Mouse (Mus musculus): ENCODE results near the gene Neil1. TPM values are rescaled to one million over a fixed set of nuclear protein-coding genes. Genes with fewer than 3 reads are reported as not detected.
A peak's percentile ranks its signal among the peaks of the same experiment; 100 is the strongest.

Gene Neil1
- polyA plus RNA-seq, 1 experiment from 2014 or later, result 8.2 TPM

DNA sequence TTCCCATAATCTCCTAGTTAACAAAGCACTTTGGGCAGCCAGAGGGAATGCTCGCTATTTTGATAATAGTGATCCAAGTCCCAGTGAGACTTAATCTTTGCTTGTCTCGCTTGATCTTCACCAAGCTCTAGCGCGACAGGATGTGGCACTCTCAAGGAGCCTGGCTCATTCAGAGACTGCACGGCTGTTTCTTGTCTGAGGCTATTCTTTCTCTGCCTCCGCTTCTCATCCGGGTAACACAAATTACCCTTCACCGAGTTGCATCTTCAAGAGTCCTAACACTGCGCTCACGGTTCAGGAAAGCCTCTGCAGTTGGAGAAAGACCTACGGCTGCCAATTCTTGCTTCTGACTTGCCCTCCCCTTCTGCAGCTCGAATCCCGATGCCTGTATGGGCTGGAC, 9.4 kb upstream of the Neil1 start:
- no peak for ATAC-seq
- Histone ChIP-seq H3K4me1 (ENCODE audit: control insufficient read depth, insufficient read depth, low read depth, low read length) (peaks cover 22% of the 10 kb centered on the region), H3K4me2 (ENCODE audit: low read length) (peak overlapping the region; percentile 87), H3K9ac (ENCODE audit: low read depth, low read length) (peak overlapping the region; percentile 81), H3K36me3 (ENCODE audit: control insufficient read depth, insufficient read depth, low read length) (peaks cover 11% of the 10 kb centered on the region), H3K27me3 (replicated peaks; ENCODE audit: control insufficient read depth, insufficient read depth, low read length) (no peaks in the 10 kb centered on the region), H3K27ac (ENCODE audit: low read depth, low read length) (peak overlapping the region; percentile 77; the same call in 1 of the 2 replicates), H3K4me3 (ENCODE audit: low read length) (peak overlapping the region; percentile 87), H3K9me3 (ENCODE audit: control insufficient read depth, low read length) (no peaks in the 10 kb centered on the region)
- WGBS, result 30% methylated on average over 13 of the region's 13 CpGs

DNA sequence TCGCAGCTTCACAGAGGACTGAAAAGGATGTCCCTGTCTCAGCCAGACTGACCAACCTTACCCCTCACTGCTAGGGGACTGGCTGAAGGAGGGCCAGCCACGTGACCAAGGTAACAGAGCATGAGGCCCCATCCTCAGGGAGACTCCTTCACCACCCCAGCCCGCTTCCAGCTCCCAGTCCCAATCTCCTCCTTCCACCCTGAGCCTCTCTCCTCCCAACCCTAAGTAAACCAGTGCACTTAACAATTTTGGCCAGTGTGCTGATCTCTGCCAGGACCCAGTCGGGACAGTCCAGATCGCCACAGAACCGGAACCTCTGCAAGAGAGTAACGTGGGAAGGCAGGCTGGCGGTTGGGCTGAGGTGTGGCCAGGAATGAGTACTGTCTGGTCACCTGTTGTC, 8.7 kb upstream of the Neil1 start:
- WGBS, result 91% methylated on average over 8 of the region's 8 CpGs
- peak overlapping the region; percentile 87; the same call in 1 of the 2 replicates for H3K4me2 ChIP-seq (ENCODE audit: low read length)
- no peaks in the 10 kb centered on the region for H3K9me3 ChIP-seq (ENCODE audit: control insufficient read depth, low read length)
- peaks cover 11% of the 10 kb centered on the region for H3K36me3 ChIP-seq (ENCODE audit: control insufficient read depth, insufficient read depth, low read length)
- no peak overlapping the region for H3K27ac ChIP-seq (ENCODE audit: low read depth, low read length)
- no peak for ATAC-seq
- no peaks in the 10 kb centered on the region for H3K27me3 ChIP-seq (replicated peaks; ENCODE audit: control insufficient read depth, insufficient read depth, low read length)
- H3K4me1 ChIP-seq (ENCODE audit: control insufficient read depth, insufficient read depth, low read depth, low read length), result peaks cover 22% of the 10 kb centered on the region
- H3K4me3 ChIP-seq (ENCODE audit: low read length), result no peak overlapping the region
- peak overlapping the region; percentile 81; the same call in 1 of the 2 replicates for H3K9ac ChIP-seq (ENCODE audit: low read depth, low read length)

DNA sequence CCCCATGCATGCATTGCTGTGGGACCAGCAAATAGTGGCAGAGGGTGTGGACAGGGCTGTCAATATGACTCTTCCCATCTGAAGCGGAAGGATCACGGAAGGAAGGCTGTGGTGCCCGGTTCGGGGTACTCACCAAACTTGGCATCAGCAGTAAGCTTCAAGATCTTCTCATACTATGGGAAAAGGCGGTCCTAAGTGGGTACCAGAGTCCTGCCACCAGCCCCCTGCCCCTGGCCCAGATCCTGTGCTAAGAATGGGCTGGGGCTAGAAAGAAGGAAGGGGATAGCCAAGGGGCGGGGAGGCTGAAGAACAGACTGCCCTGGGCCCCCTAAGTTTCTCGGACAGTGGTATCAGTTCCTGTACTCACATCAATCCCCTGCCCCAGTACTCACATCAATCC, 8.3 kb upstream of the Neil1 start:
- Histone ChIP-seq H3K4me3 (ENCODE audit: low read length) (no peak overlapping the region), H3K9ac (ENCODE audit: low read depth, low read length) (no peak overlapping the region), H3K4me2 (ENCODE audit: low read length) (no peak overlapping the region), H3K27me3 (replicated peaks; ENCODE audit: control insufficient read depth, insufficient read depth, low read length) (no peaks in the 10 kb centered on the region), H3K9me3 (ENCODE audit: control insufficient read depth, low read length) (no peaks in the 10 kb centered on the region), H3K36me3 (ENCODE audit: control insufficient read depth, insufficient read depth, low read length) (peaks cover 11% of the 10 kb centered on the region), H3K4me1 (ENCODE audit: control insufficient read depth, insufficient read depth, low read depth, low read length) (peaks cover 22% of the 10 kb centered on the region), H3K27ac (ENCODE audit: low read depth, low read length) (no peak overlapping the region)
- ATAC-seq, result no peak
- 93% methylated on average over 7 of the region's 7 CpGs for WGBS

DNA sequence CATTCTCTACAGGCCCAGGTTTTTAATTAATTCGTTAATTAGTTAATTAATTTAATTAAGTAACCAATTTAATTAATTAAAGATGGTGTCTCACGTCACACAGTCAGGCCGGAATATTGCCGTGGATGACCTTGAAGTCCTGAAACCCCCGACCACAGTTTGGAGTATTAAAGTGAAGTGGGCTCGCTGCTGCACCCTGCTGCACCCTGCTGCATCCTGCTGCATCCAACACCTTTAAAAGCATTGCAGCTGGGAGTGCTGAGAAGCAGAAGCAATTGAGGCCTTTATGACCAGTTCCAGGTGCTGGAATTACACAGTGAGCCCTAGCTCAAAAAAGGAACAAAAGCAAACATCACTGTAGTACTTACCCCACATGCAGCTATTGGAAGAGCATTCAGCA, 4.2 kb upstream of the Neil1 start:
- Histone ChIP-seq H3K9ac (ENCODE audit: low read depth, low read length) (no peak overlapping the region), H3K27ac (ENCODE audit: low read depth, low read length) (no peak overlapping the region), H3K36me3 (ENCODE audit: control insufficient read depth, insufficient read depth, low read length) (peaks cover 11% of the 10 kb centered on the region), H3K27me3 (replicated peaks; ENCODE audit: control insufficient read depth, insufficient read depth, low read length) (no peaks in the 10 kb centered on the region), H3K4me2 (ENCODE audit: low read length) (no peak overlapping the region), H3K9me3 (ENCODE audit: control insufficient read depth, low read length) (no peaks in the 10 kb centered on the region), H3K4me1 (ENCODE audit: control insufficient read depth, insufficient read depth, low read depth, low read length) (peaks cover 22% of the 10 kb centered on the region), H3K4me3 (ENCODE audit: low read length) (no peak overlapping the region)
- ATAC-seq, result no peak
- 47% methylated on average over 6 of the region's 6 CpGs for WGBS

DNA sequence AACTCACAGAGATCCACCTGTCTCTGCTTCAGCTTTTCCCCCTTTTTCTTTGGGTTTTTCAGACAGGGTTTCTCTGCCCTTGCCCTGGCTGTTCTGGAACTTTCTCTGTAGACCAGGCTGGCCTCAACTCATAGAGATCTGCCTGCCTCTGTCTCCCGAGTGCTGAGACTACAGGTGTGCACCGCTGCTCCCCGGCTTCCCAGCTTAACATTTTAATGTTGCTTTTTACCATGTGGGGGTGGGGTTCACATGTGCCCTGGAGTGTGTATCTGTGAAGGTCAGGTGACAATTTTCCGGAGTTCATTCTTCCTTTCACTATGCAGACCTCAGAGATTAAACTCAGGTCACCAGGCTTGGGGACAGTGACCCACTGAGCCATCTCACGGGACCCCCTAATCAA, 2.1 kb upstream of the Neil1 start:
- Histone ChIP-seq H3K9ac (ENCODE audit: low read depth, low read length) (no peak overlapping the region), H3K9me3 (ENCODE audit: control insufficient read depth, low read length) (no peaks in the 10 kb centered on the region), H3K27me3 (replicated peaks; ENCODE audit: control insufficient read depth, insufficient read depth, low read length) (no peaks in the 10 kb centered on the region), H3K4me1 (ENCODE audit: control insufficient read depth, insufficient read depth, low read depth, low read length) (peaks cover 15% of the 10 kb centered on the region), H3K36me3 (ENCODE audit: control insufficient read depth, insufficient read depth, low read length) (peaks cover 4% of the 10 kb centered on the region; the same call in 1 of the 2 replicates), H3K27ac (ENCODE audit: low read depth, low read length) (no peak overlapping the region), H3K4me3 (ENCODE audit: low read length) (no peak overlapping the region), H3K4me2 (ENCODE audit: low read length) (no peak overlapping the region)
- ATAC-seq, result no peak
- 89% methylated on average over 5 of the region's 5 CpGs for WGBS

DNA sequence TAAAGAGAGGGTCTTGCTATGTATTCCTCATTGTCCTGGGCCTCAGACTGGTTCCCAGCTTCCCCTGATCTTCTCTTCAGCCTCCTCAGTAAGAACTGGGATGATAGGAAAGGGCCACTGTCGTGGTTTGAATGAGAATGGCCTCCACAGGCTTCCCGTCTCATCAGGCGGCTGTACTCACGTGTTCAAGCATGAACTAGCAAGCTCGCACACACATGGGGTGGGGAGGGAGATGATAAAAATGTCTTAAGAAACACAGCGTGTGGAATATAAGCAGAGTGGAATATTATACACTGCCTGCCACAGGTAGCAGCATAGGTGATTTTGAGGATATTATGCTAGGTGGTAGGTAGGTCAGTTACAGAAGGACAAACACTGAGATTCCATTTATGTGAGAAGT, 916 bp upstream of the Neil1 start:
- Histone ChIP-seq H3K9me3 (ENCODE audit: control insufficient read depth, low read length) (no peaks in the 10 kb centered on the region), H3K27ac (ENCODE audit: low read depth, low read length) (peak overlapping the region; percentile 89), H3K4me2 (ENCODE audit: low read length) (peak overlapping the region; percentile 74), H3K4me3 (ENCODE audit: low read length) (peak overlapping the region; percentile 43), H3K4me1 (ENCODE audit: control insufficient read depth, insufficient read depth, low read depth, low read length) (peaks cover 15% of the 10 kb centered on the region), H3K36me3 (ENCODE audit: control insufficient read depth, insufficient read depth, low read length) (0 out of 2 replicates have a peak, but pooled peaks cover 3% of the 10 kb centered on the region), H3K27me3 (replicated peaks; ENCODE audit: control insufficient read depth, insufficient read depth, low read length) (no peaks in the 10 kb centered on the region), H3K9ac (ENCODE audit: low read depth, low read length) (peak overlapping the region; percentile 72)
- 61% methylated on average over 6 of the region's 6 CpGs for WGBS
- ATAC-seq, result no peak

DNA sequence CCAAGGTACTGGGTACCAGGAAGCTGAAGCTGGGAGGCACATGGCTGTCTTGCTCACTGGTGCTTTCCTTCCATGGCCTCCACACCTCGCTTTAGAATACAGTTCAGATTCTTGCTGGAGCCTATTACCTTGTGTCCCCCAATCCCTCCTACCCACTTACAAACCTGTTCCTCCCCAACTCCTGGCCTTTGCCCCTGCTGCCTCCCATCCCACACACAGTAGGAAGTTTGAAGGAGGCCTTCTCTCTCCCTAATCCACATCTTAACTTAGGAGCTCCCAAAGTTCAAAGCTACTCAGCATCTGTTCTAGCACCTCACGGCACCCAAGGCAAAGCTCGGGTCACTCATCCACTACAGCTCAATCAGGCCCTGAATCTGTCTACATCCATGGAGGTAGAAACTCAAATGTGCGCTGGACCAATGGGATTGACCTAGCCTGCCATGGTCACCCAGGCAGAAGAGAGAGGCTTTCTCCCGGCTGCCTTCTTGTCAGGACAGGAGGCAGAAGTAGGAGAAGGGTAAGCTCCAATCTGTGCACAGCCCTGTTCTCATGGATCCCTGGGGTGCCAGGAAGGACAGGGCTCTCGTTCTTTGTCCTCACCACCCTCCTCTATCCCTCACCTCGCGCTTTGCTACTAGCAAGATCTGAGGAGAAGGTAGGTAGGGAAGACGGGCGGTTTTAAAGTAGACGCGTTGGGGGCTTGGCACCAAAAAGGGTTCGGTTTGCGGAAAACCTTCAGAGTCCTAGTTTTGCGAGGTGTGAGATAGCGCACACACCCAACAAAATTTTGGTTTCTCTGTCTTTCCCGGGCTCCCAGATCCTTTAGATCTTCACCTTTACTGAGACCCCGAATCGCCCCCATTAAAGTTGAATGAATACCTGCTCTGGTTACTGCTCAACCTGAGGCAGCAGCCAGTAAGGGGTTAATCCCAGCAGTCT, 631 bp downstream of the Neil1 start:
- Histone ChIP-seq H3K4me2 (ENCODE audit: low read length) (peak overlapping the region; percentile 74), H3K27me3 (replicated peaks; ENCODE audit: control insufficient read depth, insufficient read depth, low read length) (no peaks in the 10 kb centered on the region), H3K36me3 (ENCODE audit: control insufficient read depth, insufficient read depth, low read length) (0 out of 2 replicates have a peak, but pooled peaks cover 3% of the 10 kb centered on the region), H3K9ac (ENCODE audit: low read depth, low read length) (peak overlapping the region; percentile 72), H3K4me1 (ENCODE audit: control insufficient read depth, insufficient read depth, low read depth, low read length) (peaks cover 15% of the 10 kb centered on the region), H3K9me3 (ENCODE audit: control insufficient read depth, low read length) (no peaks in the 10 kb centered on the region), H3K4me3 (ENCODE audit: low read length) (peak overlapping the region; percentile 43), H3K27ac (ENCODE audit: low read depth, low read length) (peak overlapping the region; percentile 89)
- ATAC-seq, result peak; percentile 27
- WGBS, result 8% methylated on average over 19 of the region's 19 CpGs

DNA sequence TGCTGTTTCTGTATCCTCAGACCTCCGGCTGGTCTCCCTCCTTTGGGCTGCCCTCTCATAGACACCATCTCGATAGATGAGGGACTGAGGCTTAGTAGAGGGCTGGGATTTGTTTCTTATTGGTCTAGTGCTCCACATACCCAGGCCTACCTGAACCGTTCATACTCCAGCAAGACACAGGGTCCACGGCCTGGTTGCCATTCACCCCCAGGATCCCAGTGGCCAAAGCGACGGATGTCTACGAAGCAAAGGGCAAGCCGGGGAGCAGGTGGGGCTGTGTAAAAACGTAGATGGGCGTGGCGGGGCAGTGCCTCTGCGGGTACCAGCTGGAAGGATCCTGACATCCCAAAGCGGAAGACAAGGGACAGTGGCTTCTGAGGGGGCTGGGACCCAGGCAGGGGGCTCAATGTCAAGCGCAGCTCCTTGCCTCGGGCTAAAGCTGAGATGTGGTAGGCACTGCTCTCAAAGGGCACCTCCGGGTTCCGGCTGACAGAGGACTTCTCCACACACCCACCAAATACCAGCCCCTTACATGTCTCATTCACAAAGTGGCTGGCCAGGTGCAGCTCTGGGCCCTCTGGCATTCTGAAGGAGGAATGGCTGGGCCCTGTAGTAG, 1.5 kb downstream of the Neil1 start:
- Histone ChIP-seq H3K4me3 (ENCODE audit: low read length) (no peak overlapping the region; the same call in 1 of the 2 replicates), H3K9ac (ENCODE audit: low read depth, low read length) (no peak overlapping the region; the same call in 1 of the 2 replicates), H3K9me3 (ENCODE audit: control insufficient read depth, low read length) (no peaks in the 10 kb centered on the region), H3K27ac (ENCODE audit: low read depth, low read length) (no peak overlapping the region), H3K36me3 (ENCODE audit: control insufficient read depth, insufficient read depth, low read length) (peaks cover 6% of the 10 kb centered on the region; the same call in 1 of the 2 replicates), H3K27me3 (replicated peaks; ENCODE audit: control insufficient read depth, insufficient read depth, low read length) (no peaks in the 10 kb centered on the region), H3K4me2 (ENCODE audit: low read length) (peak overlapping the region; percentile 74), H3K4me1 (ENCODE audit: control insufficient read depth, insufficient read depth, low read depth, low read length) (peaks cover 15% of the 10 kb centered on the region)
- no peak for ATAC-seq
- WGBS, result 84% methylated on average over 17 of the region's 17 CpGs

DNA sequence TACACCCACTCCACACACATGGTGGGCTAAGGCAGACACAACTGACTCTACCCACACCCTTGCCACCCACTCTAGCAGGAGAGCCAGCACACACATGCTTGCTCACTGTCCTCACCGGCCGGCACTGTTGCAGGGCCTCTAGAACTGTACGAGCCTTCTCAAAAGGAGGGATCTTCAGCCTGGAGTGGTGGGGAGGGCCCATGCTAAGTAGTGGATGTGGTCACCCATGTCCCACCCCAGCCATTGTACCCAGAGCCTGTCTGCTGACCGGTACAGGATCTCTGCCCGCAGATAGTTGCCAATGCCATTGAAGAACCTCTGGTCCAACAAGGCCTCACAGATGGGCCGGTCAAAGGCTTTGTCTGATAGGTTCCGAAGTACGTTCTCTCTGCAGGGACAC, 3.3 kb downstream of the Neil1 start:
- Histone ChIP-seq H3K9ac (ENCODE audit: low read depth, low read length) (no peak overlapping the region), H3K27me3 (replicated peaks; ENCODE audit: control insufficient read depth, insufficient read depth, low read length) (no peaks in the 10 kb centered on the region), H3K27ac (ENCODE audit: low read depth, low read length) (no peak overlapping the region), H3K36me3 (ENCODE audit: control insufficient read depth, insufficient read depth, low read length) (peaks cover 13% of the 10 kb centered on the region; the same call in 1 of the 2 replicates), H3K4me3 (ENCODE audit: low read length) (no peak overlapping the region), H3K9me3 (ENCODE audit: control insufficient read depth, low read length) (no peaks in the 10 kb centered on the region), H3K4me2 (ENCODE audit: low read length) (no peak overlapping the region), H3K4me1 (ENCODE audit: control insufficient read depth, insufficient read depth, low read depth, low read length) (peaks cover 15% of the 10 kb centered on the region)
- no peak for ATAC-seq
- WGBS, result 96% methylated on average over 8 of the region's 8 CpGs

Data from hindbrain, embryonic 16.5 days (tissue).